Mouse (Mus musculus): ENCODE data around the gene Npnt. TPM values are rescaled to one million over a fixed set of nuclear protein-coding genes. Genes with fewer than 3 reads are reported as not detected.

The Npnt gene
- polyA plus RNA-seq (2016; fragmentation: Nextera tagmentation; extraction: Ambion mirVana), result 24.3 and 25.9 TPM in 2 replicates

GRCm38 (mm10) chr3:132949791-132950528, at the start of gene Npnt:
Npnt (minus strand) TSS chr3:132950291.
- peak; percentile 71 for ATAC-seq (ENCODE audit: insufficient number of reproducible peaks, insufficient read depth, low FRiP score, low TSS enrichment)
- H3K4me1 ChIP-seq, result peaks cover 16% of the 10 kb centered on the region
- H3K27me3 ChIP-seq, result peaks cover 19% of the 10 kb centered on the region
- H3K4me3 ChIP-seq, result peak within 1 kb of the TSS; percentile 65
- H3K9me3 ChIP-seq, result no peaks in the 10 kb centered on the region
- peak within 1 kb of the TSS; percentile 93 for H3K4me2 ChIP-seq (replicated peaks)
- peak within 1 kb of the TSS; percentile 59 for H3K9ac ChIP-seq
- no peak within 1 kb of the TSS for H3K27ac ChIP-seq
- H3K36me3 ChIP-seq, result no peaks in the 10 kb centered on the region
- under 1% methylated on average over 60 of the region's 82 CpGs for WGBS

- H3K27ac ChIP-seq, result no peak overlapping the region
- H3K36me3 ChIP-seq, result peaks cover 14% of the 10 kb centered on the region; the same call in 1 of the 2 replicates
- H3K4me3 ChIP-seq, result no peak overlapping the region
- no peak for ATAC-seq (ENCODE audit: insufficient number of reproducible peaks, insufficient read depth, low FRiP score, low TSS enrichment)
- no peaks in the 10 kb centered on the region for H3K27me3 ChIP-seq
- H3K4me1 ChIP-seq, result no peaks in the 10 kb centered on the region
- 87% methylated on average over 9 of the region's 9 CpGs for WGBS
- H3K9me3 ChIP-seq, result no peaks in the 10 kb centered on the region
- H3K9ac ChIP-seq, result no peak overlapping the region
- no peak overlapping the region for H3K4me2 ChIP-seq (replicated peaks)
Measured at GRCm38 (mm10) chr3:132996299-132996698, 46.2 kb upstream of the Npnt start.

- no peak overlapping the region for H3K27ac ChIP-seq
- 95% methylated on average over 3 of the region's 3 CpGs for WGBS
Measured at GRCm38 (mm10) chr3:132995904-132996267, 45.8 kb upstream of the Npnt start.

GRCm38 (mm10) chr3:132995172-132995903, 45.2 kb upstream of the Npnt start:
- Histone ChIP-seq H3K4me1 (no peaks in the 10 kb centered on the region), H3K4me2 (replicated peaks) (no peak overlapping the region), H3K27ac (no peak overlapping the region), H3K4me3 (no peak overlapping the region), H3K27me3 (no peaks in the 10 kb centered on the region), H3K9me3 (no peaks in the 10 kb centered on the region), H3K36me3 (peaks cover 14% of the 10 kb centered on the region; the same call in 1 of the 2 replicates), H3K9ac (no peak overlapping the region)
- 87% methylated on average over 7 of the region's 7 CpGs for WGBS
- no peak for ATAC-seq (ENCODE audit: insufficient number of reproducible peaks, insufficient read depth, low FRiP score, low TSS enrichment)

More at GRCm38 (mm10) chr3:132995904-132996267, 45.8 kb upstream of the Npnt start:
- Histone ChIP-seq H3K4me1 (no peaks in the 10 kb centered on the region), H3K9ac (no peak overlapping the region), H3K9me3 (no peaks in the 10 kb centered on the region), H3K36me3 (peaks cover 14% of the 10 kb centered on the region; the same call in 1 of the 2 replicates), H3K27me3 (no peaks in the 10 kb centered on the region), H3K4me2 (replicated peaks) (no peak overlapping the region), H3K4me3 (no peak overlapping the region)
- no peak for ATAC-seq (ENCODE audit: insufficient number of reproducible peaks, insufficient read depth, low FRiP score, low TSS enrichment)

- H3K4me2 ChIP-seq (replicated peaks), result no peak overlapping the region
- H3K27ac ChIP-seq, result no peak overlapping the region
- no peak overlapping the region for H3K4me3 ChIP-seq
- WGBS, result 82% methylated on average over 5 of the region's 5 CpGs
- ATAC-seq (ENCODE audit: insufficient number of reproducible peaks, insufficient read depth, low FRiP score, low TSS enrichment), result no peak
- peaks cover 11% of the 10 kb centered on the region; the same call in 1 of the 2 replicates for H3K36me3 ChIP-seq
- H3K4me1 ChIP-seq, result peaks cover 8% of the 10 kb centered on the region
- no peaks in the 10 kb centered on the region for H3K9me3 ChIP-seq
- H3K9ac ChIP-seq, result no peak overlapping the region
- no peaks in the 10 kb centered on the region for H3K27me3 ChIP-seq
Measured at GRCm38 (mm10) chr3:132986188-132986587, 36.1 kb upstream of the Npnt start.

GRCm38 (mm10) chr3:132983845-132984485, 33.9 kb upstream of the Npnt start:
- Histone ChIP-seq H3K4me2 (replicated peaks) (no peak overlapping the region), H3K4me3 (no peak overlapping the region), H3K9ac (no peak overlapping the region), H3K27me3 (no peaks in the 10 kb centered on the region), H3K36me3 (peaks cover 18% of the 10 kb centered on the region; the same call in 1 of the 2 replicates), H3K27ac (peak overlapping the region; percentile 18; the same call in 1 of the 2 replicates), H3K4me1 (peaks cover 8% of the 10 kb centered on the region), H3K9me3 (no peaks in the 10 kb centered on the region)
- WGBS, result 41% methylated on average over 4 of the region's 4 CpGs
- no peak for ATAC-seq (ENCODE audit: insufficient number of reproducible peaks, insufficient read depth, low FRiP score, low TSS enrichment)

- Histone ChIP-seq H3K27me3 (no peaks in the 10 kb centered on the region), H3K4me3 (no peak overlapping the region), H3K9me3 (no peaks in the 10 kb centered on the region), H3K4me2 (replicated peaks) (no peak overlapping the region), H3K9ac (no peak overlapping the region), H3K27ac (no peak overlapping the region), H3K36me3 (peaks cover 16% of the 10 kb centered on the region; the same call in 1 of the 2 replicates), H3K4me1 (peaks cover 8% of the 10 kb centered on the region)
- 91% methylated on average over 2 of the region's 2 CpGs for WGBS
- ATAC-seq (ENCODE audit: insufficient number of reproducible peaks, insufficient read depth, low FRiP score, low TSS enrichment), result no peak
Measured at GRCm38 (mm10) chr3:132981968-132982367, 31.9 kb upstream of the Npnt start.

GRCm38 (mm10) chr3:132979781-132980461, 29.8 kb upstream of the Npnt start:
- Histone ChIP-seq H3K27me3 (no peaks in the 10 kb centered on the region), H3K4me3 (no peak overlapping the region), H3K4me1 (peaks cover 7% of the 10 kb centered on the region), H3K9me3 (no peaks in the 10 kb centered on the region), H3K36me3 (peaks cover 16% of the 10 kb centered on the region; the same call in 1 of the 2 replicates), H3K27ac (no peak overlapping the region), H3K4me2 (replicated peaks) (no peak overlapping the region), H3K9ac (no peak overlapping the region)
- 93% methylated on average over 12 of the region's 12 CpGs for WGBS
- ATAC-seq (ENCODE audit: insufficient number of reproducible peaks, insufficient read depth, low FRiP score, low TSS enrichment), result no peak

- Histone ChIP-seq H3K36me3 (no peaks in the 10 kb centered on the region), H3K4me1 (no peaks in the 10 kb centered on the region), H3K27ac (no peak overlapping the region), H3K9me3 (no peaks in the 10 kb centered on the region), H3K27me3 (no peaks in the 10 kb centered on the region), H3K9ac (no peak overlapping the region), H3K4me3 (no peak overlapping the region), H3K4me2 (replicated peaks) (no peak overlapping the region)
- WGBS, result 75% methylated on average over 5 of the region's 5 CpGs
- no peak for ATAC-seq (ENCODE audit: insufficient number of reproducible peaks, insufficient read depth, low FRiP score, low TSS enrichment)
Measured at GRCm38 (mm10) chr3:132966255-132966654, 16.2 kb upstream of the Npnt start.

GRCm38 (mm10) chr3:132964715-132965507, 14.8 kb upstream of the Npnt start:
- Histone ChIP-seq H3K9me3 (no peaks in the 10 kb centered on the region), H3K4me1 (no peaks in the 10 kb centered on the region), H3K27ac (no peak overlapping the region), H3K27me3 (no peaks in the 10 kb centered on the region), H3K4me3 (no peak overlapping the region), H3K36me3 (no peaks in the 10 kb centered on the region), H3K9ac (no peak overlapping the region), H3K4me2 (replicated peaks) (no peak overlapping the region)
- no peak for ATAC-seq (ENCODE audit: insufficient number of reproducible peaks, insufficient read depth, low FRiP score, low TSS enrichment)
- WGBS, result 72% methylated on average over 9 of the region's 9 CpGs
